11 mouse cellular contexts compared by ENCODE assay signal in genomic region chr8:47260751-47261474, GRCm38 (mm10).
DNase-seq lines count a peak whose midpoint lies in the region; ATAC-seq and TF ChIP-seq lines count a peak whose summit lies in the region.
"Had no signal": no experiment of that assay in that cellular context is flagged by ENCODE, and none has a peak within 500 bp of the region (broad histone marks: within the 10 kb centered on the region; RNA-seq: fewer than 3 reads in every experiment).

No protein-coding gene starts in this region.

- ATAC-seq in heart, embryonic 16.5 days (replicated peaks; ENCODE audit: extremely low read depth, insufficient read depth, low FRiP score), result no peak; the same call in 1 of the 2 replicates
- ATAC-seq in hindbrain, embryonic 15.5 days (ENCODE audit: low FRiP score, low read depth), result 0 out of 2 replicates have a peak, but pooled peaks have one; percentile 17
- 0 out of 2 replicates have a peak, but pooled peaks have one; percentile 17 for ATAC-seq in midbrain, postnatal 0 days (ENCODE audit: low FRiP score)
- no peak for ATAC-seq in erythroblast, adult 5-6 weeks (replicated peaks; ENCODE audit: low FRiP score, poor library complexity, severe bottlenecking)

- intact Hi-C loops in heart, postnatal 25 days (cut with DNase I), result no loop called here

- DNase-seq in heart, postnatal 25 days (ENCODE audit: low spot score), result no peak
- DNase-seq in brain, adult 2 months (ENCODE audit: low read depth, low spot score), result peak; percentile 85
- DNase-seq in midbrain, postnatal 0 days (ENCODE audit: low spot score), result no peak
- DNase-seq in thymus, postnatal 25 days, result no peak
- DNase-seq: cerebellum, postnatal 25 days; kidney, adult 18-20 months had no signal

- H3K4me3 ChIP-seq in heart, embryonic 16.5 days (ENCODE audit: low read length), result no peak overlapping the region
- no peak overlapping the region for H3K4me3 ChIP-seq in hindbrain, embryonic 15.5 days
- no peak overlapping the region for H3K4me3 ChIP-seq in midbrain, postnatal 0 days (ENCODE audit: low read depth, low read length)

- no peaks in the 10 kb centered on the region for H3K9me3 ChIP-seq in heart, embryonic 16.5 days (replicated peaks; ENCODE audit: control insufficient read depth, low read length)
- no peaks in the 10 kb centered on the region for H3K9me3 ChIP-seq in hindbrain, embryonic 15.5 days
- no peaks in the 10 kb centered on the region for H3K9me3 ChIP-seq in midbrain, postnatal 0 days (ENCODE audit: low read length)

- no peak overlapping the region; the same call in 1 of the 2 replicates for H3K9ac ChIP-seq in heart, embryonic 16.5 days (ENCODE audit: low read length)
- H3K9ac ChIP-seq in hindbrain, embryonic 15.5 days, result no peak overlapping the region
- H3K9ac ChIP-seq in midbrain, postnatal 0 days (replicated peaks; ENCODE audit: low read length, poor library complexity, severe bottlenecking), result no peak overlapping the region
- H3K9ac ChIP-seq: liver, embryonic 14.5 days had no signal

- H3K27ac ChIP-seq in heart, embryonic 16.5 days (ENCODE audit: low read length), result no peak overlapping the region
- 0 out of 2 replicates have a peak overlapping the region, but pooled peaks have one; percentile 20 for H3K27ac ChIP-seq in hindbrain, embryonic 15.5 days (replicated peaks)
- H3K27ac ChIP-seq in midbrain, postnatal 0 days (ENCODE audit: low read depth, low read length), result no peak overlapping the region
- H3K27ac ChIP-seq: liver, embryonic 14.5 days had no signal

- peaks cover 13% of the 10 kb centered on the region for H3K4me1 ChIP-seq in heart, embryonic 16.5 days (ENCODE audit: control insufficient read depth, insufficient read depth, low read length)
- H3K4me1 ChIP-seq in hindbrain, embryonic 15.5 days (replicated peaks), result peaks cover 45% of the 10 kb centered on the region
- H3K4me1 ChIP-seq in midbrain, postnatal 0 days (ENCODE audit: insufficient read depth, low read length), result peaks cover 8% of the 10 kb centered on the region

- H3K36me3 ChIP-seq in heart, embryonic 16.5 days (ENCODE audit: control insufficient read depth, insufficient read depth), result no peaks in the 10 kb centered on the region
- H3K36me3 ChIP-seq in hindbrain, embryonic 15.5 days, result no peaks in the 10 kb centered on the region
- no peaks in the 10 kb centered on the region for H3K36me3 ChIP-seq in midbrain, postnatal 0 days (ENCODE audit: insufficient read depth, low read length)

- peak overlapping the region; percentile 9; the same call in 1 of the 2 replicates for H3K4me2 ChIP-seq in heart, embryonic 16.5 days (ENCODE audit: low read depth, low read length)
- H3K4me2 ChIP-seq in hindbrain, embryonic 15.5 days, result no peak overlapping the region
- no peak overlapping the region for H3K4me2 ChIP-seq in midbrain, postnatal 0 days (ENCODE audit: low read depth, low read length, poor library complexity, severe bottlenecking)

- WGBS in heart, embryonic 16.5 days, result 39% methylated on average over 12 of the region's 12 CpGs
- 42% methylated on average over 12 of the region's 12 CpGs for WGBS in hindbrain, embryonic 15.5 days
- 30% methylated on average over 12 of the region's 12 CpGs for WGBS in midbrain, postnatal 0 days

- TF ChIP-seq CTCF in midbrain, postnatal 0 days (IDR thresholded peaks at IDR 0.05), result no peak

- H3K27me3 ChIP-seq in heart, embryonic 16.5 days (ENCODE audit: control insufficient read depth, insufficient read depth, low read length), result no peaks in the 10 kb centered on the region
- no peaks in the 10 kb centered on the region for H3K27me3 ChIP-seq in hindbrain, embryonic 15.5 days
- no peaks in the 10 kb centered on the region for H3K27me3 ChIP-seq in midbrain, postnatal 0 days (ENCODE audit: insufficient read depth, low read length)
- H3K27me3 ChIP-seq: CH12.LX had no signal

Comparison
In these comparisons a context has a peak if more than half of its experiments do, and no peak if none do; other contexts are left out.
1. ATAC-seq: peak in hindbrain, embryonic 15.5 days (single experiment) and midbrain, postnatal 0 days (single experiment); none in heart, embryonic 16.5 days (single experiment) and erythroblast, adult 5-6 weeks (single experiment).